Mouse (Mus musculus) ovary, adult 10 weeks (tissue): Measurements from ENCODE around the gene Ms4a6d. TPM values are rescaled to one million over a fixed set of nuclear protein-coding genes. Genes with fewer than 3 reads are reported as not detected.

Experiments used
- polyA plus RNA-seq: library from polyadenylated mRNA; stranded (reverse); fragments of 350-450 nt; fragmentation: Illumina TruSeq; extraction: RNeasy Lipid Tissue Mini Kit (QIAGEN cat#74804); gene quantifications from one replicate; pipeline ENCODE4 v1.2.3, GENCODE M21; 2014

The Ms4a6d gene
- 9.6 TPM for polyA plus RNA-seq

GRCm38 (mm10) chr19:11604603-11605002, at the start of gene Ms4a6d:
TSS of gene Ms4a6d (minus strand) at chr19:11604849.

DNA sequence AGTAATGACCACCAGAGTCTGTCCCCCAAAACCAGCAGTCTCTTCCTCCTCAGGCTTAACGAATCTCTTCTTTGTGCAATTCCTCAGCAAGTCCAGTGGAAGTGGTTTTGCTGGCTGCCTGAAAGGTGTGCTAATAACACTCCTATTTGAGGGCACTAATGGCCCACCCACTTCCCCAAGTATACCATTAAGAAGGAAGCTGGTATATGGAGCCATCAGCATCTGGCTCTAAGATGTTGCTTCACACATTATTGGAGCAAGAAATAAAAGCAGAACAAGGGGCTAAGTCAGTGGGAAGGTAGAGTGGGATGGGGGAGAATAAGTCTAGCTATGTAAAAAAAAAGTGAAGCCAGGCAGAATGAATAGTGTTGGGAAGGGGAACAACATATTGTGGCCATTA, 36.1 kb upstream of the Ms4a6d start, which contains the start of gene Ms4a3:
TSS of gene Ms4a3 (minus strand) at position 120 of the 400 bp plus-strand sequence.

GRCm38 (mm10) chr19:11623551-11623950, 18.9 kb upstream of the Ms4a6d start, which contains the start of gene Ms4a2:
TSS of gene Ms4a2 (minus strand) at chr19:11623719.

Other genes starting within 250 kb of the Ms4a6d start
- 5.2 TPM for gene Ms4a4a, start 229.3 kb downstream of the Ms4a6d start, polyA plus RNA-seq
- gene Ms4a4c, start 200.1 kb downstream of the Ms4a6d start, polyA plus RNA-seq: 2.4 TPM
- 5.8 TPM for gene Ms4a4b, start 161.3 kb downstream of the Ms4a6d start, polyA plus RNA-seq
- gene Ms4a6c, start 135.5 kb downstream of the Ms4a6d start, polyA plus RNA-seq: 28.5 TPM
- gene Gm8369, start 118.9 kb downstream of the Ms4a6d start, polyA plus RNA-seq: 0.51 TPM
- gene Ms4a6b, start 88.3 kb downstream of the Ms4a6d start, polyA plus RNA-seq: 9.6 TPM
- gene Ms4a4d, start 68.0 kb downstream of the Ms4a6d start, polyA plus RNA-seq: 60.8 TPM
- 1.2 TPM for gene Ms4a2, start 18.9 kb upstream of the Ms4a6d start, polyA plus RNA-seq
- not detected for gene Ms4a3, start 36.0 kb upstream of the Ms4a6d start, polyA plus RNA-seq
- 25.8 TPM for gene Oosp2, start 55.7 kb upstream of the Ms4a6d start, polyA plus RNA-seq
- 63.7 TPM for gene Oosp1, start 86.3 kb upstream of the Ms4a6d start, polyA plus RNA-seq
- 73.2 TPM for gene Oosp3, start 92.2 kb upstream of the Ms4a6d start, polyA plus RNA-seq
- not detected for gene Gif, start 142.7 kb upstream of the Ms4a6d start, polyA plus RNA-seq
- 33.5 TPM for gene Mrpl16, start 165.5 kb upstream of the Ms4a6d start, polyA plus RNA-seq
- 11.1 TPM for gene Stx3, start 214.6 kb upstream of the Ms4a6d start, polyA plus RNA-seq
- not detected for gene Olfr1417, start 234.4 kb upstream of the Ms4a6d start, polyA plus RNA-seq